Mouse (Mus musculus): ENCODE data around the gene Hnrnpul1.

The Hnrnpul1 gene

GRCm38 (mm10) chr7:25720760-25721159 is 33.8 kb downstream of the Hnrnpul1 start:
- in situ Hi-C loops (cut with MboI, MseI), result no loop called here

GRCm38 (mm10) chr7:25719761-25720610 is 34.6 kb downstream of the Hnrnpul1 start:
- in situ Hi-C loops (cut with MboI, MseI), result no loop called here

- in situ Hi-C loops (cut with MboI, MseI), result no loop called here
Measured at GRCm38 (mm10) chr7:25718788-25719417, 35.7 kb downstream of the Hnrnpul1 start, which contains the start of gene Ccdc97. Gene Ccdc97 (minus strand): TSS chr7:25719088.

GRCm38 (mm10) chr7:25717478-25717877 is 37.1 kb downstream of the Hnrnpul1 start:
- in situ Hi-C loops (cut with MboI, MseI), result no loop called here

- in situ Hi-C loops (cut with MboI, MseI), result no loop called here
Measured at GRCm38 (mm10) chr7:25715731-25716271, 38.8 kb downstream of the Hnrnpul1 start.

- in situ Hi-C loops (cut with MboI, MseI), result no loop called here
Measured at GRCm38 (mm10) chr7:25714581-25714980, 40.0 kb downstream of the Hnrnpul1 start.

GRCm38 (mm10) chr7:25712801-25713200 is 41.8 kb downstream of the Hnrnpul1 start:
- in situ Hi-C loops (cut with MboI, MseI), result no loop called here

- in situ Hi-C loops (cut with MboI, MseI), result no loop called here
Measured at GRCm38 (mm10) chr7:25711731-25712197, 42.8 kb downstream of the Hnrnpul1 start.

- in situ Hi-C loops (cut with MboI, MseI), result no loop called here
Measured at GRCm38 (mm10) chr7:25711165-25711564, 43.4 kb downstream of the Hnrnpul1 start.

GRCm38 (mm10) chr7:25710519-25711130 is 43.9 kb downstream of the Hnrnpul1 start:
- in situ Hi-C loops (cut with MboI, MseI), result no loop called here

- in situ Hi-C loops (cut with MboI, MseI), result no loop called here
Measured at GRCm38 (mm10) chr7:25709961-25710360, 44.6 kb downstream of the Hnrnpul1 start.

GRCm38 (mm10) chr7:25707581-25708292 is 46.8 kb downstream of the Hnrnpul1 start:
- in situ Hi-C loops (cut with MboI, MseI), result no loop called here

GRCm38 (mm10) chr7:25706578-25707170 is 47.9 kb downstream of the Hnrnpul1 start:
- in situ Hi-C loops (cut with MboI, MseI), result no loop called here

GRCm38 (mm10) chr7:25705801-25706251 is 48.7 kb downstream of the Hnrnpul1 start:
- in situ Hi-C loops (cut with MboI, MseI), result no loop called here

- in situ Hi-C loops (cut with MboI, MseI), result no loop called here
Measured at GRCm38 (mm10) chr7:25704716-25705364, 49.7 kb downstream of the Hnrnpul1 start.

- in situ Hi-C loops (cut with MboI, MseI), result no loop called here
Measured at GRCm38 (mm10) chr7:25703793-25704494, 50.6 kb downstream of the Hnrnpul1 start.

GRCm38 (mm10) chr7:25702350-25702749 is 52.2 kb downstream of the Hnrnpul1 start:
- in situ Hi-C loops (cut with MboI, MseI), result no loop called here

- in situ Hi-C loops (cut with MboI, MseI), result no loop called here
Measured at GRCm38 (mm10) chr7:25700732-25701131, 53.8 kb downstream of the Hnrnpul1 start.

GRCm38 (mm10) chr7:25699851-25700250 is 54.7 kb downstream of the Hnrnpul1 start:
- in situ Hi-C loops (cut with MboI, MseI), result loop anchor here (5.0 kb wide), 1 partner anchor 47 kb away; no protein-coding TSS in a partner anchor

- in situ Hi-C loops (cut with MboI, MseI), result no loop called here
Measured at GRCm38 (mm10) chr7:25694104-25694503, 60.5 kb downstream of the Hnrnpul1 start.
